ENCODE assay signal across 8 mouse cellular contexts in the genomic region with DNA sequence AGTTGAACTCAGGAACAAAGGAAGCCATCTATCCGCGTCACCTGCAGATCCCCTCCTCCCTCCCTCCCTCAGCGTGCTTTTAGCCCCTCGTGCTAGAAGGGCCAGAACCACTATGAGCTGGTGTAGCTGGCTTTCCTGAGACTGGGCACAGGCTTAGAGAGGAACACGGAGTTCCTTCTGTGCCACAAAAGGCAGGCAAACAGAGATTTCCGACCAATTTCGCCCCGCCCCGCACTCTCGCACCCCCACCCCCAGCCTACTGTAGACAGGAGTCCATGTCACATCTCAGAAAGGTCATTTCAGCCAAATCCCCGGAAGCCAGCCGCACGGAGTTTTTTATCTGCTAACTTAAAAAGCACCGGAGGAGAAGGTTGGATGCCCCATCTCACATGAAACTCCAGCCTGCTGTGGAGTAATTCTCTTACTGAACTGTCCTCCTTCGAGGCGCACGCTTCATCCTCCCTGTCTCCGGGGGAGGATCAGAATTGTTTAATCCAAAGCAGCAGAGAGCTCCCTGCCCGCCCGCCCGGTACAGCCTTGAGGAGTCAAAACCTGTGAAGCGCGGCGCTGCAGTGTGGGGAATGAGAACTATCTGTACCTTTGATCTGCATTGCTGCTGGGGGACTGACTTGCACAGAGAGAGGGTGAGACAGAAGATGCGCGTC. TPM values are rescaled to one million over a fixed set of nuclear protein-coding genes. Genes with fewer than 3 reads are reported as not detected.
DNase-seq lines count a peak whose midpoint lies in the region; ATAC-seq and TF ChIP-seq lines count a peak whose summit lies in the region.

No protein-coding gene starts in this region.

- no peaks in the 10 kb centered on the region for H3K9me3 ChIP-seq in embryonic facial prominence, embryonic 10.5 days
- no peaks in the 10 kb centered on the region for H3K9me3 ChIP-seq in kidney, embryonic 14.5 days (ENCODE audit: control insufficient read depth, low read length)
- H3K9me3 ChIP-seq in midbrain, embryonic 16.5 days (replicated peaks; ENCODE audit: control insufficient read depth, low read length, poor library complexity, severe bottlenecking): no peaks in the 10 kb centered on the region

- peak overlapping the region; percentile 49 for H3K4me3 ChIP-seq in embryonic facial prominence, embryonic 10.5 days
- H3K4me3 ChIP-seq in kidney, embryonic 14.5 days (ENCODE audit: low read length): peak overlapping the region; percentile 23
- peak overlapping the region; percentile 27 for H3K4me3 ChIP-seq in midbrain, embryonic 16.5 days (ENCODE audit: low read depth, low read length)
- H3K4me3 ChIP-seq in cerebellum, adult 2 months (replicated peaks; ENCODE audit: insufficient read depth, low read depth, low read length): no peak overlapping the region

- intact Hi-C loops in left cerebral cortex, postnatal 10 days (cut with DNase I): no loop called here

- peak; percentile 38 for ATAC-seq in kidney, embryonic 14.5 days (ENCODE audit: low FRiP score, low TSS enrichment)
- ATAC-seq in midbrain, embryonic 16.5 days: peak; percentile 69

- no peak for TF ChIP-seq CTCF in cerebellum, adult 2 months (IDR thresholded peaks at IDR 0.05; ENCODE audit: borderline replicate concordance, insufficient read depth, low read depth, low read length)

- H3K27me3 ChIP-seq in embryonic facial prominence, embryonic 10.5 days (replicated peaks; ENCODE audit: low read depth, poor library complexity, severe bottlenecking): peaks cover 64% of the 10 kb centered on the region
- peaks cover 27% of the 10 kb centered on the region for H3K27me3 ChIP-seq in kidney, embryonic 14.5 days (ENCODE audit: control insufficient read depth, insufficient read depth, low read length)
- H3K27me3 ChIP-seq in midbrain, embryonic 16.5 days (ENCODE audit: control insufficient read depth, insufficient read depth, low read depth, low read length): peaks cover 20% of the 10 kb centered on the region
- H3K27me3 ChIP-seq in cerebellum, adult 2 months (ENCODE audit: control insufficient read depth, insufficient read depth, low read length): no peaks in the 10 kb centered on the region

- no peaks in the 10 kb centered on the region for H3K36me3 ChIP-seq in embryonic facial prominence, embryonic 10.5 days (replicated peaks)
- H3K36me3 ChIP-seq in kidney, embryonic 14.5 days (ENCODE audit: control insufficient read depth, insufficient read depth, low read length): no peaks in the 10 kb centered on the region
- H3K36me3 ChIP-seq in midbrain, embryonic 16.5 days (ENCODE audit: control insufficient read depth, insufficient read depth, low read length): no peaks in the 10 kb centered on the region

- WGBS in embryonic facial prominence, embryonic 10.5 days: 3% methylated on average over 26 of the region's 26 CpGs
- WGBS in kidney, embryonic 14.5 days: 2% methylated on average over 26 of the region's 26 CpGs
- WGBS in midbrain, embryonic 16.5 days: 2% methylated on average over 26 of the region's 26 CpGs
- WGBS in cerebellum, adult 2 months: 3% methylated on average over 26 of the region's 26 CpGs

- no peak overlapping the region for H3K27ac ChIP-seq in embryonic facial prominence, embryonic 10.5 days (replicated peaks)
- H3K27ac ChIP-seq in kidney, embryonic 14.5 days (ENCODE audit: low read depth, low read length): no peak overlapping the region
- no peak overlapping the region for H3K27ac ChIP-seq in midbrain, embryonic 16.5 days (ENCODE audit: low read length)
- H3K27ac ChIP-seq in cerebellum, adult 2 months (ENCODE audit: insufficient read depth, low read length): no peak overlapping the region

- peak overlapping the region; percentile 0; the same call in 1 of the 2 replicates for H3K9ac ChIP-seq in kidney, embryonic 14.5 days (ENCODE audit: low read depth, low read length)
- H3K9ac ChIP-seq in midbrain, embryonic 16.5 days (ENCODE audit: low read depth, low read length): peak overlapping the region; percentile 42; the same call in 1 of the 2 replicates

- peak; percentile 42 to 53 for DNase-seq in left cerebral cortex, adult 18-20 months (ENCODE audit: low spot score in 2 of 2)
- no peak for DNase-seq in left cerebral cortex, postnatal 10 days (ENCODE audit: extremely low spot score in 1 of 2, low spot score in 2 of 2)
- DNase-seq in embryonic facial prominence, embryonic 10.5 days (ENCODE audit: low spot score): peak; percentile 48
- DNase-seq in cerebellum, adult 2 months: no peak
- no peak for DNase-seq in frontal cortex, postnatal 25 days (ENCODE audit: low spot score in 2 of 2)
- no peak for DNase-seq in gastrocnemius, adult 18-20 months (ENCODE audit: low spot score)

- no peak for TF ChIP-seq POLR2A in cerebellum, adult 2 months (IDR thresholded peaks at IDR 0.05; ENCODE audit: borderline replicate concordance, insufficient read depth, low read length)

- H3K4me1 ChIP-seq in embryonic facial prominence, embryonic 10.5 days: peaks cover 28% of the 10 kb centered on the region
- peaks cover 12% of the 10 kb centered on the region for H3K4me1 ChIP-seq in kidney, embryonic 14.5 days (ENCODE audit: control insufficient read depth, insufficient read depth, low read length)
- peaks cover 6% of the 10 kb centered on the region; the same call in 1 of the 2 replicates for H3K4me1 ChIP-seq in midbrain, embryonic 16.5 days (ENCODE audit: control insufficient read depth, insufficient read depth, low read length)
- no peaks in the 10 kb centered on the region for H3K4me1 ChIP-seq in cerebellum, adult 2 months (ENCODE audit: control insufficient read depth, insufficient read depth, low read length)

- peak overlapping the region; percentile 47 for H3K4me2 ChIP-seq in kidney, embryonic 14.5 days (replicated peaks; ENCODE audit: low read depth, low read length)
- H3K4me2 ChIP-seq in midbrain, embryonic 16.5 days (ENCODE audit: low read length): peak overlapping the region; percentile 57

RNA-seq across cellular contexts. Expression of a gene that starts 45.8 kb away (rescaled TPM):
- 10 to 100 TPM; 85.3 to 88.4 TPM for total RNA-seq in left cerebral cortex, adult 18-20 months (2021)
- 10 to 100 TPM; 67.6 to 68.9 TPM for total RNA-seq in left cerebral cortex, postnatal 10 days (2021)
- 166 and 173 TPM in 2 replicates for polyA plus RNA-seq in embryonic facial prominence, embryonic 10.5 days (2016; fragmentation: Nextera tagmentation; extraction: Ambion mirVana)
- 88.5 and 142 TPM in 2 replicates for polyA plus RNA-seq in kidney, embryonic 14.5 days (2014; fragmentation: Nextera tagmentation; extraction: Ambion mirVana)
- 67.9 and 70.2 TPM in 2 replicates for polyA plus RNA-seq in midbrain, embryonic 16.5 days (2015; fragmentation: Nextera tagmentation; extraction: Ambion mirVana)
- polyA plus RNA-seq in cerebellum, adult 2 months (2012; rRNA removed): 67.1 and 68.8 TPM in 2 replicates
- total RNA-seq in gastrocnemius, adult 18-20 months (2021): 10 to 100 TPM; 42.4 to 46.5 TPM

RNA-seq across cellular contexts. Expression of a gene that starts 46.7 kb away (rescaled TPM):
- 10 to 100 TPM; 49.1 to 50.5 TPM for total RNA-seq in left cerebral cortex, adult 18-20 months (2021)
- total RNA-seq in left cerebral cortex, postnatal 10 days (2021): 10 to 100 TPM; 34.3 to 40.3 TPM
- polyA plus RNA-seq in embryonic facial prominence, embryonic 10.5 days (2016; fragmentation: Nextera tagmentation; extraction: Ambion mirVana): 5.0 TPM in 2 replicates
- polyA plus RNA-seq in kidney, embryonic 14.5 days (2014; fragmentation: Nextera tagmentation; extraction: Ambion mirVana): 8.3 and 8.6 TPM in 2 replicates
- 5.4 and 6.3 TPM in 2 replicates for polyA plus RNA-seq in midbrain, embryonic 16.5 days (2015; fragmentation: Nextera tagmentation; extraction: Ambion mirVana)
- 26.2 and 27.4 TPM in 2 replicates for polyA plus RNA-seq in cerebellum, adult 2 months (2012; rRNA removed)
- total RNA-seq in gastrocnemius, adult 18-20 months (2021): 1 to 10 TPM; 5.6 to 6.3 TPM

Comparison
In these comparisons a context has a peak if more than half of its experiments do, and no peak if none do; other contexts are left out.
1. DNase-seq: peak in left cerebral cortex, adult 18-20 months (2 of 2) and embryonic facial prominence, embryonic 10.5 days (single experiment); none in left cerebral cortex, postnatal 10 days (0 of 2), cerebellum, adult 2 months (0 of 2), frontal cortex, postnatal 25 days (0 of 2) and gastrocnemius, adult 18-20 months (single experiment).